Mouse (Mus musculus) cerebellum, adult 2 months (tissue): ENCODE data around the gene Klk1b24. TPM values are rescaled to one million over a fixed set of nuclear protein-coding genes. Genes with fewer than 3 reads are reported as not detected.

Source experiments
- DNase-seq, 2 experiments: peaks; one replicate each; pipeline ENCODE4 v3.0.0; 2021
- H3K27ac ChIP-seq: fragments of 200-500 bp; 2 replicates; pipeline ENCODE4 v1.5.1; 2012; ENCODE audit warnings: low read length, control low read depth, inconsistent platforms; ENCODE audit not compliant: insufficient read depth
- H3K27me3 ChIP-seq: fragments of 200-500 bp; 2 replicates; pipeline ENCODE4 v1.6.1; 2012; ENCODE audit warnings: inconsistent platforms, mild to moderate bottlenecking, low read length, moderate library complexity; ENCODE audit not compliant: control insufficient read depth, insufficient read depth
- H3K4me1 ChIP-seq: fragments of 200-500 bp; 2 replicates; pipeline ENCODE4 v1.6.1; 2011; ENCODE audit warnings: low read length; ENCODE audit not compliant: control insufficient read depth, insufficient read depth
- H3K4me3 ChIP-seq: fragments of 200-500 bp; replicated peaks from 2 replicates; pipeline ENCODE3; 2011; ENCODE audit warnings: mild to moderate bottlenecking, low read depth, low read length, control low read depth; ENCODE audit not compliant: insufficient read depth
- CTCF ChIP-seq: fragments of 200-500 bp; IDR thresholded peaks from 2 replicates; pipeline ENCODE4 v1.5.1; 2011; ENCODE audit warnings: low read depth, mild to moderate bottlenecking, control low read depth, low read length, moderate library complexity, borderline replicate concordance; ENCODE audit not compliant: insufficient read depth
- POLR2A ChIP-seq: fragments of 200-500 bp; IDR thresholded peaks from 2 replicates; pipeline ENCODE4 v1.6.1; 2011; ENCODE audit warnings: low read length, control low read depth, borderline replicate concordance; ENCODE audit not compliant: insufficient read depth
- WGBS: fragments of 180-500 bp; shearing (Covaris S2); methylation state at CpG from one replicate; pipeline ENCODE4 v1.1.7; 2018; 5-methylcytosine and 5-hydroxymethylcytosine counted together
- polyA plus RNA-seq: library from polyadenylated mRNA; depleted of rRNA; stranded (reverse); fragments of >200 nt; gene quantifications from 2 replicates; pipeline ENCODE4 v1.2.3, GENCODE M21; 2012; rRNA removed

The Klk1b24 gene
- polyA plus RNA-seq, 1 experiment = 0.29 TPM

- no peak within 1 kb of the TSS for H3K4me3 ChIP-seq
- no peak for DNase-seq
- TF ChIP-seq CTCF (no peak), POLR2A (no peak)
- 56% methylated on average over 1 of the region's 1 CpGs for WGBS
- H3K27me3 ChIP-seq = no peaks in the 10 kb centered on the region
- no peaks in the 10 kb centered on the region for H3K4me1 ChIP-seq
- no peak within 1 kb of the TSS for H3K27ac ChIP-seq
Observed at GRCm38 (mm10) chr7:44225076-44225475, 37.0 kb downstream of the Klk1b24 start, which contains the start of gene Klk1. Gene Klk1 (plus strand): TSS chr7:44225360.

GRCm38 (mm10) chr7:44235909-44236308 lies 47.9 kb downstream of the Klk1b24 start, which contains the start of gene Gm36864:
Gene Gm36864 (plus strand): TSS chr7:44236177.
- no peaks in the 10 kb centered on the region for H3K27me3 ChIP-seq
- TF ChIP-seq CTCF (no peak), POLR2A (no peak)
- H3K27ac ChIP-seq = no peak within 1 kb of the TSS
- H3K4me1 ChIP-seq = no peaks in the 10 kb centered on the region; the same call in 1 of the 2 replicates
- DNase-seq = no peak
- 18% methylated on average over 3 of the region's 3 CpGs for WGBS
- no peak within 1 kb of the TSS for H3K4me3 ChIP-seq

- H3K27me3 ChIP-seq = no peaks in the 10 kb centered on the region
- 37% methylated on average over 2 of the region's 2 CpGs for WGBS
- TF ChIP-seq CTCF = no peak
- no peak for TF ChIP-seq POLR2A
- H3K27ac ChIP-seq = no peak overlapping the region
- DNase-seq = no peak
- H3K4me3 ChIP-seq = no peak overlapping the region
- no peaks in the 10 kb centered on the region; the same call in 1 of the 2 replicates for H3K4me1 ChIP-seq
Observed at GRCm38 (mm10) chr7:44239913-44240312, 51.9 kb downstream of the Klk1b24 start.

GRCm38 (mm10) chr7:44240712-44241111 lies 52.7 kb downstream of the Klk1b24 start:
- DNase-seq = no peak
- Histone ChIP-seq H3K27me3 (no peaks in the 10 kb centered on the region), H3K27ac (no peak overlapping the region), H3K4me1 (no peaks in the 10 kb centered on the region; the same call in 1 of the 2 replicates), H3K4me3 (no peak overlapping the region)
- 48% methylated on average over 1 of the region's 1 CpGs for WGBS
- TF ChIP-seq POLR2A = no peak
- no peak for TF ChIP-seq CTCF

GRCm38 (mm10) chr7:44241163-44241562 lies 53.1 kb downstream of the Klk1b24 start:
- no peak overlapping the region for H3K4me3 ChIP-seq
- no peaks in the 10 kb centered on the region for H3K4me1 ChIP-seq
- H3K27ac ChIP-seq = no peak overlapping the region
- no peak for TF ChIP-seq POLR2A
- no peak for TF ChIP-seq CTCF
- 63% methylated on average over 2 of the region's 2 CpGs for WGBS
- H3K27me3 ChIP-seq = no peaks in the 10 kb centered on the region
- DNase-seq = no peak

Other genes starting within 250 kb of the Klk1b24 start
- gene Klk1b8, start 237.6 kb upstream of the Klk1b24 start, polyA plus RNA-seq = not detected in 2 replicates
- not detected in 2 replicates for gene Klk1b1, start 221.5 kb upstream of the Klk1b24 start, polyA plus RNA-seq
- gene Klk1b9, start 212.2 kb upstream of the Klk1b24 start, polyA plus RNA-seq = 0.13 and 0.25 TPM in 2 replicates
- not detected in 2 replicates for gene Klk1b11, start 192.4 kb upstream of the Klk1b24 start, polyA plus RNA-seq
- not detected in 2 replicates for gene Klk1b26, start 176.1 kb upstream of the Klk1b24 start, polyA plus RNA-seq
- 0.38 and 0.51 TPM in 2 replicates for gene Klk1b27, start 135.9 kb upstream of the Klk1b24 start, polyA plus RNA-seq
- not detected in 2 replicates for gene Klk1b21, start 85.9 kb upstream of the Klk1b24 start, polyA plus RNA-seq
- gene Klk1b22, start 75.6 kb upstream of the Klk1b24 start, polyA plus RNA-seq = not detected in 2 replicates
- gene Klk1b16, start 51.5 kb upstream of the Klk1b24 start, polyA plus RNA-seq = not detected in 2 replicates
- not detected in 2 replicates for gene Klk1b3, start 10.0 kb downstream of the Klk1b24 start, polyA plus RNA-seq
- not detected in 2 replicates for gene Klk1b4, start 19.2 kb downstream of the Klk1b24 start, polyA plus RNA-seq
- gene Klk1b5, start 27.7 kb downstream of the Klk1b24 start, polyA plus RNA-seq = not detected in 2 replicates
- gene Klk1, start 37.1 kb downstream of the Klk1b24 start, polyA plus RNA-seq = 0.20 and 0.36 TPM in 2 replicates
- gene Gm36864, start 47.9 kb downstream of the Klk1b24 start, polyA plus RNA-seq = not detected in 2 replicates
- gene 1700028J19Rik, start 58.5 kb downstream of the Klk1b24 start, polyA plus RNA-seq = 2.2 and 2.9 TPM in 2 replicates
- gene 2410002F23Rik, start 58.5 kb downstream of the Klk1b24 start, polyA plus RNA-seq = 98.8 and 111 TPM in 2 replicates
- gene Acp4, start 69.1 kb downstream of the Klk1b24 start, polyA plus RNA-seq = not detected in 2 replicates
- not detected in 2 replicates for gene Gm15517, start 73.2 kb downstream of the Klk1b24 start, polyA plus RNA-seq
- gene Clec11a, start 118.7 kb downstream of the Klk1b24 start, polyA plus RNA-seq = 2.4 and 3.0 TPM in 2 replicates
- gene Shank1, start 122.0 kb downstream of the Klk1b24 start, polyA plus RNA-seq = 51.4 and 60.7 TPM in 2 replicates
- gene Syt3, start 195.9 kb downstream of the Klk1b24 start, polyA plus RNA-seq = 125 and 130 TPM in 2 replicates
- 3.1 and 3.8 TPM in 2 replicates for gene 1700008O03Rik, start 197.6 kb downstream of the Klk1b24 start, polyA plus RNA-seq
- 190 and 214 TPM in 2 replicates for gene Lrrc4b, start 240.8 kb downstream of the Klk1b24 start, polyA plus RNA-seq